Mouse (Mus musculus): ENCODE results near the gene Egfl8. TPM values are rescaled to one million over a fixed set of nuclear protein-coding genes. Genes with fewer than 3 reads are reported as not detected.
A peak's percentile ranks its signal among the peaks of the same experiment; 100 is the strongest.

The Egfl8 gene
- polyA plus RNA-seq (2016; fragmentation: Nextera tagmentation; extraction: Ambion mirVana) = 6.0 and 6.1 TPM in 2 replicates

DNA sequence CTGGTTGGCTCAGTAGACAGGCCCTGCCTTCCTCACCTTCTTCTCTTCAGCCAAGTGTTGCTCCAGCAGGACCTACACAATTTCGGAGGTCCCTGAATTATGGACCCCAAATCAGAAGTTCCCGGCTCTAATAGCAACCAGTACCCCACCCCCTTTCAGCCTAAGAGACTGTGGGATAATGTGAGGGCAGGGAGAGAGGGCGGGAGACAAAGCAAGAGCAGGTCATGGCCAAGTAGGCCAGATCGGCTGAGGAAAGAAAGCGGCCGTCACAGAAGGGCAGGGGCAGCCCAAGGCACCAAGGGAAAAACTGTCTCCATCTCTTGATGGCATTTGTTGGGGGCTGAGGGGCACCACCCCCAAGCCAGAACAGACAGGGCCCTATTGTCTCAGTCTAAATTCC, at the start of gene Egfl8:
Egfl8 (minus strand) TSS at position 101 of the 400 bp plus-strand sequence.
- peaks cover 66% of the 10 kb centered on the region for H3K36me3 ChIP-seq

DNA sequence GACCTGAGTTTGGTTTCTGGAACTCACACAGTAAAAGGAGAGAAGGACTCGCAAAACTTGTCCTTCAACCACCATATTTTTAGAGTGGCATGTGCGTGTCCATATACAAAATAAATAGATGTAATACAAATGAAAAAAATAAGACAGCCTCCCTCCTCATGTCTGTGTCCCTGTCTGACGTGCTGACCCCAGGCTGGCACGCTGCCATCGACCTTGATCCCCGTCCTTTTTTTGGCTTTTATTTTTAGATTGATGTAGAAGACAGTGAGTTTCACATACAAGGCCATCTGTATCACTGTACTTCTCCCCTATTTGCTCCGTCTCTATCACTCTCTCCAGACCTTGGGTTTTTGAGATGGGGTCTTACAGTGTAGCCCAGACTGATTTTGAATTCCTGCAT, 48.7 kb upstream of the Egfl8 start:
- no peak overlapping the region for H3K27ac ChIP-seq
- no peaks in the 10 kb centered on the region for H3K36me3 ChIP-seq
- H3K4me1 ChIP-seq (replicated peaks) = peaks cover 15% of the 10 kb centered on the region
- no peak for DNase-seq (ENCODE audit: low spot score)
- no peak overlapping the region for H3K4me3 ChIP-seq
- no peaks in the 10 kb centered on the region for H3K9me3 ChIP-seq
- 77% methylated on average over 7 of the region's 7 CpGs for WGBS
- peaks cover 47% of the 10 kb centered on the region for H3K27me3 ChIP-seq (ENCODE audit: insufficient read depth, poor library complexity, severe bottlenecking)

More for the DNA sequence above, at the start of gene Egfl8:
- Histone ChIP-seq H3K9me3 (no peaks in the 10 kb centered on the region), H3K4me1 (replicated peaks) (peaks cover 28% of the 10 kb centered on the region), H3K27me3 (ENCODE audit: insufficient read depth, poor library complexity, severe bottlenecking) (no peaks in the 10 kb centered on the region), H3K27ac (peak within 1 kb of the TSS; percentile 73), H3K4me3 (peak within 1 kb of the TSS; percentile 9; the same call in 1 of the 2 replicates)
- DNase-seq (ENCODE audit: low spot score) = no peak
- WGBS = 44% methylated on average over 6 of the region's 6 CpGs

DNA sequence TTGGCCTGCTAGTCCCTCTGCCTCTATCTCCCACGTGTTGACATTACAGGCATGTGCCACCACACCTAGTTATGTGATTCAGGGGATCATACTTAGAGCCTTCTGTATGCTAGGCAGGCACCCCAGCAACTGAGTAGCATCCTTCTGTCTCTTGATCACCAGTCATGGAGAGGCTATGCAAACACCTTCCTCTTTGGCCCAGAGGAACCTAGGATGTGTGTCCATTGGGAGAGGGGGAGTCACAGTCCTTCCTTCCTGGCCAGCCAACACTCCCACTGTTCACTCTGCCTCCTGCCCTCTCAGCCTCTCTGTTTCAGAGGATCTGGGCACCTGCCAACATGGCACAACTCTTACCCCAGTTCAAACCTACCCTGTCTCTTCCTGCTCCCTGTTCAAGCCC, 47.8 kb upstream of the Egfl8 start:
- Histone ChIP-seq H3K9me3 (no peaks in the 10 kb centered on the region), H3K4me1 (replicated peaks) (peaks cover 15% of the 10 kb centered on the region), H3K36me3 (no peaks in the 10 kb centered on the region), H3K27me3 (ENCODE audit: insufficient read depth, poor library complexity, severe bottlenecking) (peaks cover 45% of the 10 kb centered on the region), H3K4me3 (no peak overlapping the region), H3K27ac (no peak overlapping the region)
- DNase-seq (ENCODE audit: low spot score) = no peak
- WGBS = 54% methylated on average over 1 of the region's 1 CpGs

DNA sequence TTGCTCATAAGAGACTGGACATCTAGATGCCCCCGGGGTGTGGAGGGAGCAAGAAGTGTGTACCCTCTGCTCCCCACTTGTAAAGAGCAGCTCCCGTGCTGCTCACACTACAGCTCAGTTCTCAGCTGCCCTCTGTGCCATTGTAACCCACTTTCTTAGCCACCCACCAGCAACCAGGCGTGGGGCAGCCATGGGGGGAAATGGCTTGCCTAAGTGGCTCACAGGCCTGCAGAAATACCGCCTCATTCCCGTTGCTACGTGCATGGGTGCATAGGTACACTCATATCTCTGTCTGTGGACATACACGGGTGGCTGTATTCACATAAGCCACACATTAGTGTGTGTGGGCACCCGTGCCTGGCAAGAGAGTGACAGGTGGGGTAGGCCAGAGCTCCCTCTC, 47.2 kb upstream of the Egfl8 start:
- Histone ChIP-seq H3K27me3 (ENCODE audit: insufficient read depth, poor library complexity, severe bottlenecking) (peaks cover 45% of the 10 kb centered on the region), H3K27ac (no peak overlapping the region), H3K9me3 (no peaks in the 10 kb centered on the region), H3K4me3 (no peak overlapping the region), H3K4me1 (replicated peaks) (peaks cover 15% of the 10 kb centered on the region), H3K36me3 (no peaks in the 10 kb centered on the region)
- 86% methylated on average over 8 of the region's 8 CpGs for WGBS
- no peak for DNase-seq (ENCODE audit: low spot score)

DNA sequence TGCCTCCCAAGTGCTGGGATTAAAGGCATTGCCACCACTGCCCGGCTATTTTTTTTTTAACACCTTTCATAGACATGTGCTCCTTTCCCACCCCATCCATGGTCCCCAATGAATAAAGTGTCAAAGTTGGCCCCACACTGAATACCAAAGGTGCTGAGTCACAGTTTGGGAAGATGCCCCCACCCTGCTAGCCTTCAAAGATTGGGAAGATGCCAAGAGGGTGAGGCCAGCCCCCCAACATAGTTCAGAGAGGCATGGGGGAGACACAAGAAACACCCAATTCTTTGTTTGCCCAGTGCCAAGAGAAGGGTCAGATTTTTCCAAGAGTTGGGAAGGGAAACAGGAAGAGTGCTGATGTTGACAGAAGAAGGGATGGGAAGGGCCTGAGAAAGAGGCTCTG, 46.7 kb upstream of the Egfl8 start:
- peaks cover 45% of the 10 kb centered on the region for H3K27me3 ChIP-seq (ENCODE audit: insufficient read depth, poor library complexity, severe bottlenecking)
- 81% methylated on average over 1 of the region's 1 CpGs for WGBS

DNA sequence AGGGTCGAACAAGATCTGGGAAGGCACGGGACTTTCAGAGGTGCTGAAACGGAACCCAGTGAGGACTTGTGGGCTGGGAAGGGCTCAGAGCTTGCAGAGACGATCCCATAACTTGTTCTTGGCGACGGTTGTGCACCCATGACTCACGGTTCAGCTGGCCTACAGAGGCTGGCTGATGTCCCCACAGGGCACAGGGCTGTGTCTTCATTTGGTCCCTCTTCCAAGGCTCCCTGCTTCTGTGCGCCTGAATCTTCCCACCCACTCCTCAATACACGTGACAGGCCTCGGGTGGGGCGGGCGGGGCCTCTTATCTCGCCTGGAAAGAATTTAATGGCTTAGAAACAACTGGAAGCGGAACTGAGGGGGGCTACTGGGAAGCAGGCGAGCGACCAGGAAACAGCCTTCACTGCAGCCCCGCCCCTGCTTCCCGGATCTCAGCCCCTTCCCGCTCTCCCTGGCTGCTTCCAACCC, 45.4 kb upstream of the Egfl8 start:
- no peak for DNase-seq (ENCODE audit: low spot score)
- Histone ChIP-seq H3K36me3 (no peaks in the 10 kb centered on the region), H3K27me3 (ENCODE audit: insufficient read depth, poor library complexity, severe bottlenecking) (peaks cover 45% of the 10 kb centered on the region), H3K9me3 (no peaks in the 10 kb centered on the region), H3K27ac (no peak overlapping the region), H3K4me3 (peak overlapping the region; percentile 32), H3K4me1 (replicated peaks) (peaks cover 29% of the 10 kb centered on the region)
- WGBS = 10% methylated on average over 19 of the region's 19 CpGs

More for the DNA sequence above, 46.7 kb upstream of the Egfl8 start:
- Histone ChIP-seq H3K4me3 (no peak overlapping the region), H3K27ac (no peak overlapping the region), H3K9me3 (no peaks in the 10 kb centered on the region), H3K4me1 (replicated peaks) (peaks cover 17% of the 10 kb centered on the region), H3K36me3 (no peaks in the 10 kb centered on the region)
- no peak for DNase-seq (ENCODE audit: low spot score)

DNA sequence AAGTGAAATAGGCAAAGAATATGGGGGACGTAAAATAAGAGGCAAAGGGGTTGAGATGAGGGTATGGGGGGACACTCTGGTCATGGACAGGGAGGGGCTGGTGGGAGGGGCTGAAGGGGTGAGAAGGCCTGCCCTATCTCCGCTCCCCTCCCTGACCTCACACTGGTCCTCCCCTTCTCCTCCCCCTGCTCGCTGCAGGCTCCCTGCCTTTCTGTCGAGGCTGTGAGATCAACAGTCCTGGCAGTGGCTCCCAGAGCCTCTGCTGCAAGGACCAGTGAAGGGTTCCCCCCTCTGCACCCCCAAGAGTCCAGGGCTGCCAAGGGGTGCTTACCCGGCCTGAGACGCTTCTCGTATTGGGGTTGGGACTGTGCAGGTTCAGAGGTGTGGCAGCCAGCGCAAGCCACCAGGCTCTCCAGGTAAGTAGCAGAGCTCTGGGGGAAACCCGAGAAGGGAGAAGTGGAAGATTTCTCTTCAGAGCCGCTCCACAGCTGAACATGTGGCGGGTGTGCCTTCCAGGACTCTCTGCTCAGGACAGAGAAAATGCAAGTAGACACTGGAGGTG, 44.6 kb upstream of the Egfl8 start:
- no peak for DNase-seq (ENCODE audit: low spot score)
- Histone ChIP-seq H3K36me3 (peaks cover 2% of the 10 kb centered on the region), H3K4me1 (replicated peaks) (peaks cover 37% of the 10 kb centered on the region), H3K9me3 (no peaks in the 10 kb centered on the region), H3K27ac (no peak overlapping the region), H3K27me3 (ENCODE audit: insufficient read depth, poor library complexity, severe bottlenecking) (peaks cover 38% of the 10 kb centered on the region), H3K4me3 (no peak overlapping the region)
- WGBS = 39% methylated on average over 11 of the region's 11 CpGs

DNA sequence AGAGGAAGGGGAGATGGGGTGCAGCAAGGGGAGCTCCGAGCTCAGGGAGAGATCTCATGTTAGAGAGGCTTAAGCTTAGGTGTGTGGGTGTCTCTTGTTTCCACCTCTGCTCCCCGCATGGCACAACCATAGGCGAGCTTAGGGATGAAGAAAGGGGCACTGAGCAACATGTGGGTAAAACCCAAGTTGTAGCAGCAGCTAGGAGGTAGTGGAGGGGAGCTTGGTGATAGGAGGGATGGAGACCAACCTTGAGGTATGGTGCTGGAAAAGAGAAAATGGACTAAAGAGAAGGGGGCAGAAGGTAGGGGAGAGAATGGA, 44.1 kb upstream of the Egfl8 start:
- Histone ChIP-seq H3K9me3 (no peaks in the 10 kb centered on the region), H3K4me3 (no peak overlapping the region), H3K36me3 (peaks cover 7% of the 10 kb centered on the region), H3K27me3 (ENCODE audit: insufficient read depth, poor library complexity, severe bottlenecking) (peaks cover 38% of the 10 kb centered on the region), H3K27ac (no peak overlapping the region), H3K4me1 (replicated peaks) (peaks cover 41% of the 10 kb centered on the region)
- 66% methylated on average over 3 of the region's 3 CpGs for WGBS
- DNase-seq (ENCODE audit: low spot score) = no peak

DNA sequence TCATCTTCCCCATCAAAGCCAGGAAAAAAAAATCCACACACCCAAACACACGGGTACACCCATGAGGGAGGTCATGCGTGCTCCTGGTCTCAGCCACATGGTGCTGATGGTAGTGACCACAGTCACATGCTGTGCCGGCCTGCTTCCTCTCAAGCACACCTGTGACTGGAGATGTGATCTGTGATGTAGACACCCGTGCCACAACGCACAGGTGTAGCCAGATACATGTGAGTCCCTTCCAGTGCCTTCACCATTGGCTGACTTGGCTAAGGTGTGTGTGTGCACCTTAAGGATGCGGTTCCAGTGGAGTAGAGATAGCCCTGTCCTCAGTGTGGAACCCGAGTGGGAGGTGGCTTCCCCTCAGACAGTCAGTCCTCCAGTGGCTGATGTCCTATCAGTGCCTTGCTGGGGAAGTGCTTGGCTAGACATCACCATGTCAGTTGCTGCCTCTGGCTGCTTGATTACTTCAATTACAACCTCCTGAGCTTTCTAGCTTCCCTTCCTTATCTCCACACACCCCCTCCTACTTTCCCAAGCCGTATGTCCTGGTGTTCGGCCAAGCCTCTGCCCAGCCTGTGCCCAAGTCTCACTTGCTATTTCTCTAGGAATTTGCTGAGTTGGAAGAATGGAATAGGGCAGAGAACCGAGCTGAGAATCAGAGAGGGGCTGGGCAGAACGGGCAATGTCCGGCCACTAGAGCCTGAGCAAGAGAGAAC, 43.6 kb upstream of the Egfl8 start:
- H3K4me3 ChIP-seq = no peak overlapping the region
- H3K27ac ChIP-seq = no peak overlapping the region
- H3K9me3 ChIP-seq = no peaks in the 10 kb centered on the region
- WGBS = 76% methylated on average over 12 of the region's 12 CpGs
- no peak for DNase-seq (ENCODE audit: low spot score)
- H3K4me1 ChIP-seq (replicated peaks) = peaks cover 41% of the 10 kb centered on the region
- peaks cover 12% of the 10 kb centered on the region for H3K36me3 ChIP-seq
- peaks cover 38% of the 10 kb centered on the region for H3K27me3 ChIP-seq (ENCODE audit: insufficient read depth, poor library complexity, severe bottlenecking)

DNA sequence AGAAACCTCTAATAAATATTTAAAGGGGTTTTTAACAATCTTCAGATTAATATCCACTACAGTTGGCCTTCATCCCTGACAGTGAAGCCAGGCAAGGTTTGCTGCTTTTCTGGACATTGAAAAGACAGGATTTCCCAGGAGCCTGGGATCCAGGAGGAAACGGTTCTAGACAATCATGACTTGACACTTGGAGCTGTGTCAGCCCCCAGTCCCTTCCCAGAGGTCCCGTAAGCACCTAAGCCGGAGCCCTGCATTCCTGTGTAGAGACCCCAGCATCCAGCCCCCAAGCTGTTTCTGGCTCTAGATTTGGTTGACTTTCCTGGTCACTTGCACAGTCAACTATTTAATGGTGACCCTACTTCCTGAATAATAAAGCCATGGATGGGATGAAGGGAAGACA, 42.8 kb upstream of the Egfl8 start:
- 83% methylated on average over 3 of the region's 3 CpGs for WGBS
- Histone ChIP-seq H3K27ac (no peak overlapping the region), H3K4me3 (no peak overlapping the region), H3K9me3 (no peaks in the 10 kb centered on the region), H3K27me3 (ENCODE audit: insufficient read depth, poor library complexity, severe bottlenecking) (peaks cover 38% of the 10 kb centered on the region), H3K4me1 (replicated peaks) (peaks cover 45% of the 10 kb centered on the region), H3K36me3 (peaks cover 20% of the 10 kb centered on the region)
- DNase-seq (ENCODE audit: low spot score) = no peak

DNA sequence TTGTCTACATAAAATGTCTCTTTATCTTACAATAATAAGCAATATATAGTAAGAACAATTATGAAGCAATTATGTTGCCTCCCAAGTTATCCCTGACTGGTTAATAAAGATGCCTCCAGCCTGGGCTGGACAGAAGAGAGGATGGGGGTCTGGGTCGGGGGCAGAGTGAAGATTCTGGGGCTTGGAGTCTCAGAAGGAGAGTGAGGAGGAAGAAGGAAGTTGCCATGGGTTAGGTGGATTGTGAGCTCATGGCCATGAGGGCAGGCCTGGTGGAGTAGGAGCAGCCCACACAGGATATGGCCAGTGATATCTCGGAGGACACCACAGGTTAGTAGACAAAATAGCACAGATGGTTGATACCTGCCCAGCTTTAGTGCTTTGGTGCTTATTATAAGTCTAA, 42.4 kb upstream of the Egfl8 start:
- WGBS = 85% methylated on average over 2 of the region's 2 CpGs
- Histone ChIP-seq H3K27ac (no peak overlapping the region), H3K36me3 (peaks cover 24% of the 10 kb centered on the region), H3K9me3 (no peaks in the 10 kb centered on the region), H3K4me1 (replicated peaks) (peaks cover 46% of the 10 kb centered on the region), H3K27me3 (ENCODE audit: insufficient read depth, poor library complexity, severe bottlenecking) (peaks cover 35% of the 10 kb centered on the region), H3K4me3 (no peak overlapping the region)
- no peak for DNase-seq (ENCODE audit: low spot score)

DNA sequence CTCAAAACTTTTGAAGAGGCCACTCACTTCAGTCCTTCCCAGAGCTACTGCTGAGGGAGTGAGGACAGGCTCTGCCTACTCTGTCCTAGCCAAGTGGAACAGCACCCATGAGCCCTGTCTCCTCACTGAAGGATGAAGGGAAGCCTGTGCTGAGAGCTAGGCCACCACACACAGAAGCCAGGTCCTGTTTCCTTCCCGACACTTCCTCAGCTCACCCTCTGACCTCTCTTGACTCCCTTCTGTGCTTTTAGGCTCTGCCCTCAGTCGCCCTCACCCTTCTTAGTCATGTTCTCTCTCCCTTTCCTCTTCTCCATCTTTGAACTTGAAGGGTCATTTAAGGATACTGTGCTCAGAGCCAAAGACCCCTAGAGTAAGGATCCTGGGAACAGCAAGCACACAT, 41.5 kb upstream of the Egfl8 start:
- no peak overlapping the region for H3K4me3 ChIP-seq
- H3K36me3 ChIP-seq = peaks cover 33% of the 10 kb centered on the region
- no peak for DNase-seq (ENCODE audit: low spot score)
- no peaks in the 10 kb centered on the region for H3K9me3 ChIP-seq
- H3K4me1 ChIP-seq (replicated peaks) = peaks cover 46% of the 10 kb centered on the region
- peaks cover 29% of the 10 kb centered on the region for H3K27me3 ChIP-seq (ENCODE audit: insufficient read depth, poor library complexity, severe bottlenecking)
- H3K27ac ChIP-seq = no peak overlapping the region
- WGBS = 27% methylated on average over 2 of the region's 2 CpGs

DNA sequence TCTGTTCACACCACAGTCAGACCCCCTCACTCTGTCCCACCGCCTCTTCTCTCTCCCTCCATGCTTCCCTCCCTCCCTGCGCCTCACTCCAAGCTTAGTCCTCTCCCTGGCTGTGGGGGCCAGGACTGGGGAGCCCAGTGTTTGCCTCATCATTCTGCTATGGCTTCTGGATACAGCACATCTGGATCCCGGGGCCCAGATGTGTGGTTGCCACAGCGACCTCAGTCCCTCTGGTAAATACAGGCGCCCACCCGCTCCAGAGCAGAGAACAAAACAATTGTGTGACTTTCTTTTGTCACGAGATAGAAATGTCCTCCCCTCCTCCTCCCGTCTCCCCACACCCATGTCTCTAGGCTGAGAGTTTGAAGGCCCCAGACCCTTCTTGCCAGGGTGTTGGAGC, 40.9 kb upstream of the Egfl8 start:
- H3K4me3 ChIP-seq = no peak overlapping the region
- H3K27ac ChIP-seq = no peak overlapping the region
- peaks cover 28% of the 10 kb centered on the region for H3K27me3 ChIP-seq (ENCODE audit: insufficient read depth, poor library complexity, severe bottlenecking)
- 38% methylated on average over 8 of the region's 8 CpGs for WGBS
- no peaks in the 10 kb centered on the region for H3K9me3 ChIP-seq
- H3K4me1 ChIP-seq (replicated peaks) = peaks cover 46% of the 10 kb centered on the region
- no peak for DNase-seq (ENCODE audit: low spot score)
- peaks cover 39% of the 10 kb centered on the region for H3K36me3 ChIP-seq
